Mouse (Mus musculus) right cerebral cortex, postnatal 14 days (tissue): Measurements from ENCODE around the gene Gabpb2.

Experiments
- DNase-seq: peaks from one replicate; pipeline ENCODE4 v3.0.0; 2022

Gabpb2 gene

DNA sequence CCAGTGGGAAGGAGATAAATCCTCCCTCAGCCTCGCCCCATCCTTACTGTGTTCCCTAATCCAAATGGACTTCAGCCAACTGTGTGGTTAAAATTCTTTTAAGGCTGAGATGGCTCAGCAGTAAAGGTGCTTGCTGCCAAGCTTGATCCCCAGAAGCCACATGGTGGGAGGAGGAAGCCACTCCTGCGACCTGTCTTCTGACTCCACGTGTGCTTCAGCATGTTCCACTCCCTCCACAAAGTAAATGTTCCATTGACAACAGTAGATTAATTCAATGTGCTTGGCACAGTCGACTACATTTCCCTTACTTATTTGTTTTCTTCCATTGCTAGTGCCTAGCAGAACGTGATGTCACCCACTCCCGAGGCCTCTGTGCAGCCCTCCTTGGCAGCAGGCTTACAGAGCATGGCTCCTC lies 23.0 kb downstream of the Gabpb2 start:
- no peak for DNase-seq

GRCm38 (mm10) chr3:95186888-95187287 lies 30.8 kb downstream of the Gabpb2 start:
- no peak for DNase-seq

- DNase-seq, result no peak
These were observed 31.6 kb downstream of the Gabpb2 start for GRCm38 (mm10) chr3:95186100-95186499.

DNA sequence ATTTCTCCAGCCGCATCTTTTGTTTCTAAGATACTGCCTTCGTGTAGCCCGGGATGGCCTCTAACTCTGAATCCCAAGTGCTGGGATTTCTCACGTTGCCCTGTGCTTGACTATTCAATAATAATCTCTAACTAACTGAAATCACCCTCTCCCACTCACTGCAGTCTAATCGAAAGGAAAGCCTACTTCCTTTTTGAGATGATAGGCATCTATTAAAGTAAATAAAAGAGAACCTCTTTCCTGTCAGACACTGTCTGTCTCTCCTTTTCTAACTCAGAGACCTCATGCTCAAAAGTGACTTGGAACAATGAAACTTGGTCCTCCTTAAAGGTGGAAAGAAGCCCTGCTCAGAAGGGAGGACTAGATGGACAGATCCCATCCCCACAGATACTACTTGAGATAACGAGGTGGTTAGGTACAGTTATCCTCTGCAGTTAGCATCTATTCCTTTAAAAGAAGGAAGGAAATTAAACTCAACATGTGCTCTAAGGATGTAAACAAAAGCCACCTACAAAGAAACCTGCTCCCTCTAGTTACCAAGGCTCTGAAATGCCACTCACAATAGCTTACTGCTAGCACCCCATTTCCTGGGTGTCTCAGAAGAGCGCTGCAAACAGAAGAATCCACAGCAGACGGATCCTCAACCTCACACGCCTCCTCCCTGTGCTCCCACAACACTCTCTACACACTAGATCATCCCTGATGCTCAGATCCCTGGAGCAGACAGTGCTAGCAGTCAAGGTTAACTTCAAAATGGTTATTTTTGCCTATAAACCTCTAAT lies 32.7 kb downstream of the Gabpb2 start:
- DNase-seq, result no peak

GRCm38 (mm10) chr3:95181841-95182240 lies 35.9 kb downstream of the Gabpb2 start:
- no peak for DNase-seq

DNA sequence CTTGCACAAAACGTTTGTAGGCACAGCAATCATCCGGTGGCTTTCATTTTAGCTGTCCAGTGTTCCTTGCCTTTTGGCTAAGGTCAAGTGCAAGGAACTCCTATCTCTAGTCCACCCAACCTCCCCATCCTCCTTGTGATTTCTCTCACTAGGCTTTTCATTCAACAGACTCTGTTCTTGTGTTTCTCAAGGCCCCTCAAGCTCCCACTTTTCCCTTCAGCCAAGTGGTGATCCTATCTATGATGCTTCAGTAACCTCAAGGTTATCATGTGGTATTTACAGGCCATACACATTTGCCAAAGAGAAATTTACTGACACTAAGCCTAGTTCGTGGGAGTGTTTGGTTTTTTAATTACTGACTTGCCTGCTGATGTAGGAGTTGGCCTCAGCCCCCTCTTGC lies 37.8 kb downstream of the Gabpb2 start:
- DNase-seq, result no peak

- no peak for DNase-seq
These were observed 38.8 kb downstream of the Gabpb2 start for GRCm38 (mm10) chr3:95178948-95179347.

DNA sequence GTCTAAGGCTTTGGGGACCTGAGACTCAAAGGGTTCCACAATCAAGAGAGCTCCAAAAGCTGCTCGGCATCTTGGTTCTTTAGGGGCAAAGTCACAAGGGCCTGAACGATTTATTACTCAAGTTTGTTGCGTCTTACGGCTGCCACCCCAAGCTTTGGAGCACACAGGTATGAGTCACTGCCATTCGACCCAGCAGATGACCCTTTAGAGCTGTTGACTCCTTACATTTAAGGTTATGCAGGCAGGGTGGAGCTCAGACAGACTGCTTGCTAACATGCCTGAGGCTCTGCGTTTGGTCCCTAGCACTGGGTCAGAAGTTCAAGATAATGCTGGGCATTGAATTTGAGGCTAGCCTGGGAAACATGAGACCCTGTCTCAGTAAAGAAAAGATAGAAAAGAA lies 40.1 kb downstream of the Gabpb2 start:
- no peak for DNase-seq

DNA sequence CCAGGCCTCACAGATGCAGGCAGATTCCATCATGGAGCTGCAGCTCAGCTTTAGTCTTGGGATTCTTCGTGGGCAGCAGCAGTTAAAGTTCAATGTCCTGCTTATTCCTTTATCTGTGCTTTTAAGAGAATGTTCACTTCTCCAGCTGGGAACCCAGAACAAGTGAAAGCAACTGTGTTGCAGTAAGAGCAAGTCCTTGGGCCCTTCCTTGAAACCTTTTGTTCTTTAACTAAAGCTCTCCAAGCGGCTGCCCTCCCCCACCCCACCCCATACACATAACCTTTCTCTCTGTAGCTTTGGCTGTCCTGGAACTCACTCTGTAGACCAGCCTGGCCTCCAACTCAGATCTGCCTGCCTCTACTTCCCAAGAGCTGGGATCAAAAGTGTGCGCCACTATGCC lies 41.2 kb downstream of the Gabpb2 start:
- DNase-seq, result no peak

DNA sequence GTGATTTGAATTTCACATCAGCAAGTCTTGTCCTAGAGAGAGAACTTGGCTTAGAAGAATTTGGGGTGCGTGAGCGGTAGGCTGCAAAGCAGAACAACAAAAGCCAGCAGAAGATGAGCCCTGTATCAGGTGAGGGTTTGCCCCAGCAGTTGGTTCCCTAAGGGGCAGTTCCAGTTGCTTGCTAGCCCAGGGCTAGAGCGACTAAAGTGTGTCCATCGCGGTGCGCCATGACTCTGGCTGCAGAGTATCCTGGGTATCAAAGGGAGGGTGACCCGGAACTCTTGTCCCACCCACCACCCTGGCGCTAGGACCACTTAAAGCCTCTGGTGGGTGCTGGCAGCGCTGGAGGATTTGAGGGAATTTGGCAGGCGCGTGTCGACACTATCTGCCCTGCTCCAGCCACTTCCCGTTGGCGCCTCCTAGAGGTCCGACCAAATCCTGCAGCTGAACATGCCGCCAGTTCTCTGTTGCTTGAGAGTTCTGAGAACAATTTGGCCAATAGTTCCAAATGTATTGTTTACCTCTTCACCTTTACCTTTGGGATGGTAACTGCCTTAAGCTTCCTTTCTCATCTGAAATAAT lies 43.6 kb downstream of the Gabpb2 start:
- DNase-seq, result peak; percentile 82

GRCm38 (mm10) chr3:95173256-95173949 lies 44.3 kb downstream of the Gabpb2 start:
- DNase-seq, result peak; percentile 29

- DNase-seq, result no peak
These were observed 45.0 kb downstream of the Gabpb2 start for GRCm38 (mm10) chr3:95172526-95173255.

GRCm38 (mm10) chr3:95171105-95171504 lies 46.6 kb downstream of the Gabpb2 start:
- DNase-seq, result no peak

DNA sequence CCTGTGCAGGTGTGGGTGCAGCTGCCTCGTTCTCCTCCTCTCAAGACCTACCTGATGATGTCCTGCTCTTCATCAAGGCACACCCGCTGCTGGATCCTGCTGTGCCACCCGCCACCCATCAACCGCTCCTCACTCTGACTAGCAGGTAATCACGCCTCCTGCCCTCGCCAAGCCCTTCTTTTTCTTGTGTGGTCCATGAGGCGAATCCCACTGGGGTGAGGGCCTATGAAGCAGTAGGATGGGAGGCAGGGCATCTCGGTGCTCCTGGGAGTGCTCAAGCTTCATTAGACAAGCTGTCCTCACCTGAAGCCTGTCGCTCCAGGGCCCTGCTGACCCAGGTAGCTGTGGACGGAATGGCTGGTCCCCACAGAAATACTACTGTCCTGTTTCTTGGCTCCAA lies 47.7 kb downstream of the Gabpb2 start:
- DNase-seq, result no peak

- no peak for DNase-seq
These were observed 52.9 kb downstream of the Gabpb2 start for GRCm38 (mm10) chr3:95164840-95165239.

DNA sequence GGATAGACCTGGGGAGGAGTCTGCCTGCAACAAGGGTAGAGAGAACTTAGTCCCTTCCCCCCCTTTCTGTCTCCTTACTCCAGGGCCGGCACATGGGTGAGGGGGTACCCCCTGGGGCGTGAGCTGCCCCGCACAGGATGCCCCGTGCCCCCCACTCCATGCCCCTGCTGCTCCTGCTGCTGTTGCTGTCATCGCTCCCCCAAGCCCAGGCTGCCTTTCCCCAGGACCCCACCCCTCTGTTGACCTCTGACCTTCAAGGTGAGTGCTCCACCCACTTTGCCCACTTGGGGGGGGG lies 53.5 kb downstream of the Gabpb2 start:
- no peak for DNase-seq

DNA sequence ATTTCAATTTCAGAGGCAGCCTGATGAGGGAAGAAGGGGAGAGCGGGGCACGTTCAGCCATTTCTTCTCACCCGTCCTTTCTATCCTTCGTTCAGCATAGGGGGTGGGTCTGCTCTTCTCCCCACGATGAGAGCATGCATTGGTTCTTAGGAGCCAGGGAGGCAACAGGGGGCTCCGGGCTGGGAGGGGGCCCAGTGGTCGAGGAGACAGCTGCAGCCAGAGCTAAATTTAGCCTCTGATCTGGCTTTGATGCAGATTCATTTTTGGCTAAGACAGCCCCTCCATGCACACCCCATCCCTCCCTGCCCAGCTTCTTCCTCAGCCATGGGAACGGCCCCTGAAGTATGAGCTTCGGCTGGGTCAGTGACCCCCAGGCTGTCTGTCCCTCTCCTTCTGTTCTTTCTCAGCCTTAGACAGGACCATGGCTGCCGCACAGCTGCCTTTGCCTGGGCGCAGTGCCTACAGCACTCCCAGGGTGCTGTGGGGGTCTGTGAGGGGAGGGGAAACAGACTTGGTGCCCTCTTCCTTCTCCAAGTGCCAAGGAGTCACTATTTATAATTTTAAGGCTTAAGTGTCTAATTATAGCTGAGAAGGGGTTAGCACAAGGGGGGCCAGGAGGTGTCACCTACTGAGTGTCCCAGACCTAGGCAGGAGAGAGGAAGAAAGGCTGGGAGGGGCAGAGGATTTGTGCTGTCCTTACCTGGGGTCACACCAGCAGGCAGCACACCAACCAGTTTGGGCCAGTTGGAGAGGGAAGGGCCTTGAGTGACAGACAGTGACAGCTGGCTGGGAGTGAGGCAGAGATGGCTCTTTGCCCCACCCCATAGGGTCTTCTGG lies 54.1 kb downstream of the Gabpb2 start:
- no peak for DNase-seq

GRCm38 (mm10) chr3:95162345-95162628 lies 55.4 kb downstream of the Gabpb2 start:
- DNase-seq, result no peak

GRCm38 (mm10) chr3:95161618-95162344 lies 55.9 kb downstream of the Gabpb2 start:
- no peak for DNase-seq

- peak; percentile 38 for DNase-seq
These were observed 56.6 kb downstream of the Gabpb2 start for GRCm38 (mm10) chr3:95161041-95161551.

- DNase-seq, result peak; percentile 85
These were observed 57.4 kb downstream of the Gabpb2 start, which contains the start of gene Sema6c for GRCm38 (mm10) chr3:95159987-95160963. Gene Sema6c, plus strand, starts transcription at chr3:95160457.
